Mouse (Mus musculus) cerebellum, adult 9-11 months (tissue): Measurements from ENCODE around the gene Xrcc6.

Experiments
- DNase-seq: peaks from one replicate; pipeline ENCODE4 v3.0.0; 2022

The Xrcc6 gene

DNA sequence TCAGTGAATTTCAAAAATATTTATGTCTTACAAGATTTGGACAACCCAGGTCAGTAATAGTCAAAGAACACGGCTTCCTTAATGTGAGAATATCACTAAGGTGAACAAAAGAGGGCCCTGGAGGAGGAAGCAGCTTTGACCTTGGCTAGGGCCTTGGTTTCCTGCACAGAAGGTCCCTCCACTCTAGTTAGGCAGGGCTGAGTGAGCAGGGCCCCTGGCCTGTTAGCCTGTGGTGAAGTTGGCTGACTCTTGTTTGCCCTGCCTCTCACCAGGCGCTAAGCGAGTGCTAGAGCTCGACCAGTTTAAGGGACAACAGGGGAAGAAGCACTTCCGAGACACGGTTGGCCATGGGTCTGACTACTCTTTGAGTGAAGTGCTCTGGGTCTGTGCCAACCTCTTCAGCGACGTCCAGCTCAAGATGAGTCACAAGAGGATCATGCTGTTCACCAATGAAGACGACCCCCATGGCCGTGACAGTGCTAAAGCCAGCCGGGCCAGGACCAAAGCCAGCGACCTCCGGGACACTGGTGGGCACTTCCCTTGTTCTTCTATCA, 35.0 kb downstream of the Xrcc6 start:
- DNase-seq, result no peak

- no peak for DNase-seq
Measured at GRCm38 (mm10) chr15:82023965-82024635, 36.5 kb downstream of the Xrcc6 start.

DNA sequence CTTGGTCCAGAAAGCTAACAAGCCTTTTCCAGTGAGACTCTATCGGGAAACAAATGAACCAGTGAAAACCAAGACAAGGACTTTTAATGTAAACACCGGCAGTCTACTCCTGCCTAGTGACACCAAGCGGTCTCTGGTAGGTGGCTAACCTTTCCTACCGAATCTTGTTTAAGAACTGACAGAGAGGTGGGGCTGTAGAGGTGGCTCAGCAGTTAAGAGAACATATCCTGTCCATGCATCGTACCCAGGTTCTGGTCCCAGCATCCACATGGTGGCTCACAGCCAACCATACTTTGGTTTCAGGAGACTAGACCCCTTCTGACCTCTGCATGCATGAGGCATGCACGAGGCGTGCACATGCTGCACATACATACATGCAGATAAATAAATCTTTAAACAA, 39.6 kb downstream of the Xrcc6 start:
- no peak for DNase-seq

DNA sequence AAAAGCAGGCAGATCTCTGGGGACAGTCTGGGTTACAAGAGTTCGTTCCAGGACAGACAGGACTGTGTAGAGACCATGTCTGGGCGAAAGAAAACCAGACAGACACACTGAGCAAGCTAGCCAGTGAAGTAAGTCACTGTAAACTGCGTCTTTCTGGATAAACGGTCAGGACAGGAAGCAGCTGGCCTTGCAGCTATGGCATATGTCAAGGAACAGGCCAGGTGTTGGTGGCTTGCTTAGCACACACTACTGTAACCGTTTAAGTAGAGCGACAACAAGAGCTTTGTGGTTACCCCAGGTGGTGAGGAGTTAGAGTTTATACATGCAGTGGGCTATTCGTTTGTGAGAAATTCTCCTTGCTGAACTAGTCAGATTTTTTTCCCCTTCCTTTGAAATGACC, 40.1 kb downstream of the Xrcc6 start:
- DNase-seq, result no peak

DNA sequence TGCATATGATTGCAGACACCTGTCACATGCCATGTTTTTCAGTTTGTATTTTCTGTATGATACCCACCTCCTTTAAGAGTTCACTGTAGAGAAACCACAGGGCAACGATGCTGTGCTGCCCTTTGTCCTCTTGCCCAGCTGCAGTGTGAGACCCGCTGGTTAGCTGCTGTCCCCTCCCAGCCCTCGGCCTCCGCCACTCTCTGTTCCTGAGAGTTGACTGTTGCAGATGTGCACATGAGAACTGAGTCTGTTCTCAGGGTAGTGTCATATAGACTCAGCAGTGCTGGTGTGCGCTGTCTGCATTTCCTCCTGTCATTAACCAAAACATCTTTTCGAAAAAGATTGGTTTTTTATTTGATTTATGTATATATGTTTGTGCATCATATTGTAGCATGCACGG, 44.8 kb downstream of the Xrcc6 start:
- no peak for DNase-seq

GRCm38 (mm10) chr15:82033762-82034161, 46.1 kb downstream of the Xrcc6 start, which contains the start of gene Desi1:
TSS of gene Desi1 (minus strand) at chr15:82033862.
- DNase-seq, result no peak

GRCm38 (mm10) chr15:82035904-82036689, 48.5 kb downstream of the Xrcc6 start:
- no peak for DNase-seq

- DNase-seq, result no peak
Measured at GRCm38 (mm10) chr15:82040650-82041049, 53.0 kb downstream of the Xrcc6 start.

- DNase-seq, result no peak
Measured at GRCm38 (mm10) chr15:82044166-82044784, 56.6 kb downstream of the Xrcc6 start.

DNA sequence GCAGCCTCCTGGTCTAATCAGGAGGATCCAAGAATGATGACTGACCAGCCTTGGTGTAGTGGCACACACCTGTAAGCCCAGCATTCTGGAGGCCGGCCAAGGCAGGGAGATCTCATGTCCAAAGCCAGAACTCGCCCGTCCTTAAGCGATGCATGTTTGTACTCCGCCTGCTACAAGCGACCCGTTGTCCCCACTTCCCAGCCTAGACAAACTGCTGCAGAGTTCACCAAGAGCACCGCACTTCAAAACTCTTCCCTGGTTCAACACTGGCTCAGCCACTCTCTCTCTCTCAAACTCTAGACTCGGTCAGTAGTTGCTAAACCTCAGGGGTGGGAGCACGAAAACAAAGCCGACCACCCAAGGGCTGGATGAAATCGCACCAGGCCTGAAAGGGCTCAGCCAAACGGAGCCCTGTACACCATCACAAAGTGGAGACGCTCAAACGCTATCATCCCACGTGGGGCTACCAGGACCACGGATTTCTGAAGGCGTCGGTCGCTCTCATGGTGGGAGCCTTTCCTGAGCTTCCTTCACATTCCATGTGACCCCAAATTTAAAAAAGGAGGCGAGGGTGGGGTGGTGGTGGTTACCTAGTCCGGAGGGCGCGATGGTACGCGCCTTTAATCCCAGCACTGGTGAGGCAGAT, 58.7 kb downstream of the Xrcc6 start:
- peak; percentile 33 for DNase-seq

DNA sequence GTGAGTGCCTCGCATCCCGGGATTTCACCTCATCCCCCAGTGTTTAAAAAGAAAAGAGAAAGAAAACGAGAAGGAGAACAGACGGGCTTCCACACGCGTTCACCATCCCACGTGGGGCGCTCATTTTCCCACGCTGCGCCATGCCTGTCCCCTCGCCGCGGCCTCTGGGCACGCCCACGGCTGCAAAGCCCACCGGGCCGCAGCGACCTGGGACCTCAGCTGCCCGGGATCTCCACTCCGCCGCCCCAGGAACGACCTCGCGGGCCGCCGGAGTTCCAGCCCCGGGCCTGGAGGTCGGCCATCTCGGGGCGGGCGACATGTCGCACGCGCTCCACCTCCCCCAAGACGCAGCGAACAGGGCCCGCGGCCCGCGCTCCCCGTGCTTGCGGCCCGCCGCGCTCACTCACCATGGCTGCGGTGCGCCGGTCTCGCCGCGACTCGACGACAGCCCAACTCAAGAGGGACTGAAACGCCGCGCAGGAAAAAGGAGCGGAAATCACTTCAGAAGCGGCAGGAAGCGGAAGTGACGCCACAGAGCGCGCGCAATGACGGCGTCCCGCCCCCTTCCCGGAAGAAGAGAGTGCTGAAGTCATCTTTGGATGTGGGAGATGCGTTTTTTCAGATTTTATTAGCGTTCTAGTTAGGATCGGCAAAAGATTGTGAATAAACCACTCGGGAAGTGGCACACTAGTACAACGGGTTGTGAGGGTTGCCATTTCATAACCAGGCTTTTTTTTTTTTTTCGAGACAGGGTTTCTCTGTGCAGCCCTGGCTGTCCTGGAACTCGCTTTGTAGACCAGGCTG, 59.6 kb downstream of the Xrcc6 start, which contains the start of gene Snu13:
Gene Snu13, minus strand, starts transcription at position 519 of the 804 bp plus-strand sequence.
- DNase-seq, result peak; percentile 91

GRCm38 (mm10) chr15:82052544-82052943, 64.9 kb downstream of the Xrcc6 start:
- DNase-seq, result no peak

DNA sequence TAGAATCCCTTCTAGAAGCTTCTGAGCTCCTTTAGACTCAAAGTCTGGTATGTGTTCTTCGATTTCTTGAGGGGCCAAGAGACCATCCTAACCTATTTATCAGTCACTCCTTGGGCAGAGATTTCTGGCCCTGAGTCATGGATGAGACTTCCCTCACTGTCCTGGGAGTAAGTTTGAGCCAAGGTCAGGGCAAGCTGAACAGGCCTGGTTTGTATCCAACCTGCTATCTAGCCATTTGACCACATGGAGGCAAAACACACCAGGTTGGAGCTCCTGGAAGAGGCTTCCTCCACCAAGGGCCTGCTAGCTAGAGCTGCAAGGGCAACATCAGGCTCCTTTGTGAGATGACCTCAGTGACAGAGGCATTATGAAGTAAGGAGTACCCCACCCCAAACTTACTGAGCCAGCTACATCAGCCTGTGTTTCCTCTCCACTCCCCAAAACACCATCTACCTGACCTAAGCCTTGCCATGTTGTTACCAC, 71.1 kb downstream of the Xrcc6 start, which contains the start of gene 4930407I10Rik:
Gene 4930407I10Rik, plus strand, starts transcription at position 433 of the 483 bp plus-strand sequence.
- DNase-seq, result no peak

DNA sequence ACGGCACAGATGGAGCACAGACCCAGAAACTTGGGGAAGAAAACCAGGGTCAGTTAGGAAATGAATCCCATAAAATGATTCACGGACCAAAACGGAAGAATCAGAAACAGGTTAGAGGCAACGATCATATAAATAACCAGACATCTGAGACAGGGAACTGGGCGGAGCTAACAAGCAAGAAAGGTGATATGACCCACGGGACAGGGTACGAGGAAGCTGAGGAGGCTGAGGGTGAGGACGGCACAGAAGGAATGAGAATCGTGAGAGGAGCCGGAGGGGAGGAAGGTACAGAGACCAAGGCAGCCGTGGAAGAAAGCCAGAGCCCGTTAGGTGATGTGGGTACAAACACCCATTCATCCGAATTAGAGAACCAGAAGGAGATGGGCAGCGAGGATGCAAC, 76.3 kb downstream of the Xrcc6 start:
- DNase-seq, result no peak

DNA sequence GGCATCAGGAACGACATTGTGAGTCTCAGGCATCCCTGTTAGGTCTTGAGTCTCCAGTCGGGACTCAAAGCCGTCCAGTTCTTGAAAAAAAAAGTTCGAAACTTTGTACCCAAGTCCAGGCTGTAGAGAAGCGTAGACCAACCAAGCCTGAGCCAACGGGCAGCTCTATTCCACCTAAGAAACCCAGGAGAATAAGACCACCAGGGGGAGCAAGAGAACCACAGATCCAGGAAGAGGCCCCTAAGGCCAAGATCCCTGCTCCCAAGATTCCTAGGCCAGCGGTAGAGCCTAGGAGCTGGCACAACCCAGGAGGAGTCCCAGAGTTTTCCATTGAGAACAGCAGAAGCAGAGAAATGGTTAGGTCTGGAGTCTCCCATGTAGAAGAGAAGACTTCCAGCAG, 77.9 kb downstream of the Xrcc6 start:
- DNase-seq, result peak; percentile 71

DNA sequence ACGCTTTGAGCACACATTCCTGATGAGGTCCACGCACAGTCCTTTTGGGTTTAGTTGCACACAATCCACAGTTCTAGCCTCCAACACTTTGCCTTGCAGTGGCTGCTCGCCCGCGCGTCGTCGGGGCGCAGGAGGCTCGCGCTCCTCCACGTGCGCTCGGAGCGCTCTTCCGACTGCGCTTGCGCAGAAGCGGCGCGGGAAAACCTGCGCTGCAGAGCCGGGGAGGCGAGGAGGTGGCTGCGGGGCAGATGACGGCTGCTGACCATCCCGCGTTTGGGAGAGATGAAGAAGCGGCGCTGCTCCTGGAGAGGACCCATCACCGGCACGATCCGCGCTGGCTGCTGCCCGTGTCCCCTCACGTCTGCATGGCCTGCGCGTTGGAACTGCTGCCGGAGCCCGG, 82.3 kb downstream of the Xrcc6 start, which contains the start of gene Mei1:
Gene Mei1, plus strand, starts transcription at position 99 of the 400 bp plus-strand sequence.
- DNase-seq, result no peak

DNA sequence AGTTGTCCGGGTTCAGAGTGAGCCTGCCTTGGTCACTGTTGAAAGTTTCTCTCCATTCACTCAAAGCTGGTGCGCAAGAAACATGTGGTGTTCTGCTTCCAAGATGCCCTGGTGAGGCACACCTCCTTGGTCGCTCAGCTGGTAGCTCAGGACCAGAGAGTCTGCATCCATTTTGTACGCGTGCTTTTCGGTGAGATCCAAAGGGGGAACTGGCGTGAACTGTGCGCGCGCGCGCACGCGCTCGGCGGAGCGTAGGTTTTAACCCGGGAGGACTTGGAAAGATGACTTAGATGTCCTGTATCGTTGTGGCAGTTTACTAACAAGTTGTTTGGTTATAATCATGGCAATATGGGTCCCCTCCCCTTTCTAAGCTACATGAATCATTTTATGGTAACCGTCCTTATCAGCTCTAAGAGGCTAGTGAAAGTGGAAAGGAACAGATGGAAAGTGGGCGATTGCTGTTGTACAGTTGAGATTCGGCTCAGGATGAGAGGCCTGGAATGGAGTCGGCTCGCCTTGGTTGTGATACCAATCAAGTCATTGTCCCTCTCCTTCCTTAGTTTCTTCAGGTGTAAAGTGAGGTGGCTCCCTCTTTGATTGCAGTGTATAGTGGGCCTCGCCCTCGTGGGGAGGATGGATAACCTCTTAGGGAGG, 84.3 kb downstream of the Xrcc6 start:
- DNase-seq, result no peak

GRCm38 (mm10) chr15:82073490-82073889, 85.9 kb downstream of the Xrcc6 start:
- no peak for DNase-seq

DNA sequence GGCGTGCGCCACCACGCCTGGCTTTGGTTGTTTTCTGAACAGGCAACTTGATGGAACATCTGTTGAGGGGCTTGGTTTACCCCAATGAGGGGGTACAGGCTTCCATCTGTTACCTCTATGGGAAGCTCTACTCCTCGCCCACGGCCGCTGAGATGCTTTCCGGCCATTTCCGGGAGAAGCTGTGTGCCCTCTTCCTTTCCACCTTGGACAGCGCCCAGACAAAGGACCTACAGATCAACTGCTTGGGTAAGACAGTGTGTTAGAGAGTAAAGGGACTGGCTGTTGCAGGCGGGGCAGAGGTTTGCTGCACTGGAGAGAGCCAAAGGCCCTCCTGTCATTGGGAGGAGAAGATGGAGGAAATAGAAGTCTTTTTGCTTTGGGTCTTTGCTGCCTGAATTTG, 92.2 kb downstream of the Xrcc6 start:
- DNase-seq, result no peak

DNA sequence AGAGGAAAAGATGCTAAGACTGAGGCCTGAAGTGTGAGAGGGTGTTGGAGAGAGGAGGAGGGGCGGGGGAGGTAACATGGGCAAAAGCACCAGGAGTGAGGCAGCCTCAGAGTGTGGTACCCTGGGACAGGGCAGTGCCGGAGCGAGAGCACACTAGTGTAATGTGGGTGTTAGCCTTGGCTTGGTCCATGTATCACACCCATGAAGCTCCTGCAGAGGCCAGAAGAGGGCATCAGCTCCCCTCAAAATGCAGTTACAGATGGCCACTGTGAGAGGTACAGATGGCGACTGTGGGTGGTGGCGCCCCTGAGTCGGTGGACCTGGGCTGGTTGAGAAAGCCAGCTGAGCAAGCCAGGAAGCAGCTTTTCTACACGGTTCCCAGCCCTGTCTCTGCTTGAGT, 93.5 kb downstream of the Xrcc6 start:
- peak; percentile 88 for DNase-seq

- no peak for DNase-seq
Measured at GRCm38 (mm10) chr15:82085606-82086005, 98.0 kb downstream of the Xrcc6 start.
